19 mouse cellular contexts compared by ENCODE assay signal in the genomic region with DNA sequence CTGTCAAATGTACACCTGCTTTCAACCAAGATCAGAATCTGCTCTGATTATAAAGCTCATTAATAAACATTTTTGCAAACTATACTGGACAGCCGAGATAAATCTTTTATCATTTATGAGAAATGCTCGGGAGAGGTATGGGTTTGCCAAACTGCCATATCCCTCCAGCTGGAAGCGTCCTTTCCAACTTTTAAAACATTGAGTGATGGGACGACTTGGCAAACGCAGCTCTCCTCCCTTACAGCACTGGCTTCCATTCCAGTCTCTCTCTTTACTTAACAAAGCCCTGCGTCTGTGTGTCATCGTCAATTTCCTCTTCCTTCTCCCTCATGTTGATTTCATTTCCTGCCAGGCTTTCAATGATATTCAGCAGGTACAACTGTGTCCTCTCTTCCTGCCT.
DNase-seq lines count a peak whose midpoint lies in the region; ATAC-seq and TF ChIP-seq lines count a peak whose summit lies in the region.
"Had no signal": no experiment of that assay in that cellular context is flagged by ENCODE, and none has a peak within 500 bp of the region (broad histone marks: within the 10 kb centered on the region; RNA-seq: fewer than 3 reads in every experiment).

No protein-coding gene starts in this region.

- TF ChIP-seq POLR2A in heart, adult 2 months (IDR thresholded peaks at IDR 0.05; ENCODE audit: insufficient read depth, low read depth, low read length): no peak
- no peak for TF ChIP-seq POLR2A in brain, embryonic 14.5 days (IDR thresholded peaks at IDR 0.05; ENCODE audit: borderline replicate concordance, extremely low read depth, insufficient read depth, insufficient read length, poor library complexity, severe bottlenecking)

- WGBS in heart, adult 2 months: 21% methylated on average over 7 of the region's 7 CpGs
- WGBS in forebrain, postnatal 0 days: 46% methylated on average over 7 of the region's 7 CpGs
- WGBS in lung, postnatal 0 days: 26% methylated on average over 7 of the region's 7 CpGs
- WGBS in midbrain, embryonic 16.5 days: 82% methylated on average over 7 of the region's 7 CpGs

- no peak overlapping the region for H3K4me3 ChIP-seq in heart, adult 2 months
- no peak overlapping the region for H3K4me3 ChIP-seq in forebrain, postnatal 0 days (ENCODE audit: low read depth, low read length)
- H3K4me3 ChIP-seq in lung, postnatal 0 days (ENCODE audit: low read depth, low read length): no peak overlapping the region
- no peak overlapping the region for H3K4me3 ChIP-seq in midbrain, embryonic 16.5 days (ENCODE audit: low read depth, low read length)
- H3K4me3 ChIP-seq: hindbrain, embryonic 15.5 days; midbrain, embryonic 15.5 days; neural tube, embryonic 13.5 days had no signal

- TF ChIP-seq EP300 in heart, adult 2 months (IDR thresholded peaks at IDR 0.05; ENCODE audit: insufficient read depth, low read depth, low read length): no peak
- TF ChIP-seq EP300 in lung, postnatal 0 days (IDR thresholded peaks at IDR 0.05): 0 out of 2 replicates have a peak, but pooled peaks have one; percentile 32

- no peak for TF ChIP-seq CTCF in heart, adult 2 months (IDR thresholded peaks at IDR 0.05)
- no peak for TF ChIP-seq CTCF in brain, embryonic 14.5 days (IDR thresholded peaks at IDR 0.05; ENCODE audit: borderline replicate concordance, extremely low read depth, insufficient read depth, insufficient read length)
- no peak for TF ChIP-seq CTCF in forebrain, postnatal 0 days (IDR thresholded peaks at IDR 0.05; ENCODE audit: low read depth)
- no peak for TF ChIP-seq CTCF in lung, postnatal 0 days (IDR thresholded peaks at IDR 0.05)

- H3K4me2 ChIP-seq in forebrain, postnatal 0 days (ENCODE audit: low read depth): no peak overlapping the region
- H3K4me2 ChIP-seq in lung, postnatal 0 days (replicated peaks; ENCODE audit: low read depth, low read length): no peak overlapping the region
- no peak overlapping the region for H3K4me2 ChIP-seq in midbrain, embryonic 16.5 days (ENCODE audit: low read length)
- H3K4me2 ChIP-seq: hindbrain, embryonic 15.5 days; midbrain, embryonic 15.5 days; neural tube, embryonic 13.5 days had no signal

- H3K36me3 ChIP-seq in heart, adult 2 months (ENCODE audit: control insufficient read depth, insufficient read depth, low read length): peaks cover 2% of the 10 kb centered on the region
- H3K36me3 ChIP-seq in forebrain, postnatal 0 days (ENCODE audit: insufficient read depth): no peaks in the 10 kb centered on the region
- no peaks in the 10 kb centered on the region for H3K36me3 ChIP-seq in lung, postnatal 0 days (ENCODE audit: insufficient read depth, low read length)
- H3K36me3 ChIP-seq in midbrain, embryonic 16.5 days (ENCODE audit: control insufficient read depth, insufficient read depth, low read length): no peaks in the 10 kb centered on the region
- H3K36me3 ChIP-seq: hindbrain, embryonic 15.5 days; midbrain, embryonic 15.5 days; neural tube, embryonic 13.5 days had no signal

- no peak for DNase-seq in heart, adult 2 months
- no peak for DNase-seq in heart, postnatal 36 days
- DNase-seq in brain, embryonic 14.5 days (ENCODE audit: low read depth): peak; percentile 63
- DNase-seq in forebrain, postnatal 0 days: peak; percentile 63
- DNase-seq in lung, postnatal 0 days (ENCODE audit: low spot score): peak; percentile 80
- no peak for DNase-seq in thymus, postnatal 10 days (ENCODE audit: low spot score in 2 of 2)
- DNase-seq in adipocyte (ENCODE audit: low spot score): no peak
- DNase-seq: adrenal gland, postnatal 36 days; B cell, adult 2 months; cerebellum, adult 11 months; gastrocnemius, postnatal 14 days; liver; retina, postnatal 1 day; thymus, postnatal 14 days had no signal

- peaks cover 3% of the 10 kb centered on the region for H3K4me1 ChIP-seq in heart, adult 2 months (ENCODE audit: control insufficient read depth, insufficient read depth, low read length)
- 0 out of 2 replicates have a peak, but pooled peaks cover 9% of the 10 kb centered on the region for H3K4me1 ChIP-seq in forebrain, postnatal 0 days (ENCODE audit: insufficient read depth)
- peaks cover 3% of the 10 kb centered on the region; the same call in 1 of the 2 replicates for H3K4me1 ChIP-seq in lung, postnatal 0 days (ENCODE audit: insufficient read depth, low read depth, low read length)
- no peaks in the 10 kb centered on the region for H3K4me1 ChIP-seq in midbrain, embryonic 16.5 days (ENCODE audit: control insufficient read depth, insufficient read depth, low read length)
- H3K4me1 ChIP-seq: hindbrain, embryonic 15.5 days; midbrain, embryonic 15.5 days; neural tube, embryonic 13.5 days had no signal

- no peak overlapping the region for H3K9ac ChIP-seq in heart, adult 2 months (ENCODE audit: low read depth, low read length)
- no peak overlapping the region for H3K9ac ChIP-seq in forebrain, postnatal 0 days
- H3K9ac ChIP-seq in lung, postnatal 0 days (replicated peaks; ENCODE audit: low read depth): no peak overlapping the region
- no peak overlapping the region for H3K9ac ChIP-seq in midbrain, embryonic 16.5 days (ENCODE audit: low read depth, low read length)
- H3K9ac ChIP-seq: hindbrain, embryonic 15.5 days; midbrain, embryonic 15.5 days; neural tube, embryonic 13.5 days had no signal

- intact Hi-C loops in heart, adult 2 months (cut with DNase I): no loop called here
- intact Hi-C loops in heart, postnatal 36 days (cut with DNase I): no loop called here

- no peaks in the 10 kb centered on the region for H3K9me3 ChIP-seq in forebrain, postnatal 0 days (ENCODE audit: low read length)
- no peaks in the 10 kb centered on the region for H3K9me3 ChIP-seq in lung, postnatal 0 days (ENCODE audit: low read length)
- H3K9me3 ChIP-seq in midbrain, embryonic 16.5 days (replicated peaks; ENCODE audit: control insufficient read depth, low read length, poor library complexity, severe bottlenecking): no peaks in the 10 kb centered on the region
- H3K9me3 ChIP-seq: hindbrain, embryonic 15.5 days; midbrain, embryonic 15.5 days; neural tube, embryonic 13.5 days had no signal

- no peaks in the 10 kb centered on the region for H3K79me2 ChIP-seq in heart, adult 2 months (replicated peaks; ENCODE audit: control insufficient read depth, insufficient read depth, low read length)

- ATAC-seq in forebrain, postnatal 0 days: peak; percentile 82
- ATAC-seq in lung, postnatal 0 days: peak; percentile 78
- no peak for ATAC-seq in midbrain, embryonic 16.5 days
- ATAC-seq: midbrain, embryonic 15.5 days had no signal

- peak overlapping the region; percentile 5; the same call in 1 of the 2 replicates for H3K27ac ChIP-seq in heart, adult 2 months
- H3K27ac ChIP-seq in forebrain, postnatal 0 days (ENCODE audit: low read depth, low read length): no peak overlapping the region
- H3K27ac ChIP-seq in lung, postnatal 0 days (ENCODE audit: low read length): peak overlapping the region; percentile 52
- H3K27ac ChIP-seq in midbrain, embryonic 16.5 days (ENCODE audit: low read length): no peak overlapping the region
- H3K27ac ChIP-seq: hindbrain, embryonic 15.5 days; macrophage; midbrain, embryonic 15.5 days; neural tube, embryonic 13.5 days had no signal

- H3K27me3 ChIP-seq in heart, adult 2 months (ENCODE audit: control insufficient read depth, insufficient read depth, low read length): no peaks in the 10 kb centered on the region
- no peaks in the 10 kb centered on the region for H3K27me3 ChIP-seq in forebrain, postnatal 0 days (ENCODE audit: insufficient read depth, low read length)
- no peaks in the 10 kb centered on the region for H3K27me3 ChIP-seq in lung, postnatal 0 days (replicated peaks; ENCODE audit: insufficient read depth, low read length)
- no peaks in the 10 kb centered on the region for H3K27me3 ChIP-seq in midbrain, embryonic 16.5 days (ENCODE audit: control insufficient read depth, insufficient read depth, low read depth, low read length)
- H3K27me3 ChIP-seq: hindbrain, embryonic 15.5 days; midbrain, embryonic 15.5 days; neural tube, embryonic 13.5 days had no signal

Comparison
In these comparisons a context has a peak if more than half of its experiments do, and no peak if none do; other contexts are left out.
1. DNase-seq: peak in brain, embryonic 14.5 days (single experiment), forebrain, postnatal 0 days (single experiment) and lung, postnatal 0 days (single experiment); none in heart, adult 2 months (0 of 2), heart, postnatal 36 days (0 of 2), thymus, postnatal 10 days (0 of 2) and adipocyte (single experiment).
2. H3K27ac ChIP-seq: peak in heart, adult 2 months (single experiment) and lung, postnatal 0 days (single experiment); none in forebrain, postnatal 0 days (single experiment) and midbrain, embryonic 16.5 days (single experiment).